Mouse (Mus musculus) olfactory bulb, adult 2 months (tissue): ENCODE measurements around the gene F2rl1.

Experiments
- CTCF ChIP-seq: fragments of 200-500 bp; IDR thresholded peaks from 2 replicates; pipeline ENCODE4 v1.5.1; 2012; ENCODE audit warnings: low read depth, mild to moderate bottlenecking, low read length, moderate library complexity; ENCODE audit not compliant: insufficient read depth
- POLR2A ChIP-seq: fragments of 200-500 bp; IDR thresholded peaks from 2 replicates; pipeline ENCODE4 v1.6.1; 2012; ENCODE audit warnings: mild to moderate bottlenecking, low read depth, low read length, moderate library complexity; ENCODE audit not compliant: insufficient read depth

- TF ChIP-seq CTCF (no peak), POLR2A (no peak)
These were observed 43.3 kb upstream of the F2rl1 start for GRCm38 (mm10) chr13:95568336-95568735.
